Mouse (Mus musculus): ENCODE results near the gene Ppid. TPM values are rescaled to one million over a fixed set of nuclear protein-coding genes. Genes with fewer than 3 reads are reported as not detected.
"Not testable (repeated sequence)": the region's sequence is repeated elsewhere in the genome, so short reads cannot be mapped to it uniquely, and the experiment has no call there.

Ppid gene
- polyA plus RNA-seq, 1 experiment from 2014 or later, result 85.6 TPM

DNA sequence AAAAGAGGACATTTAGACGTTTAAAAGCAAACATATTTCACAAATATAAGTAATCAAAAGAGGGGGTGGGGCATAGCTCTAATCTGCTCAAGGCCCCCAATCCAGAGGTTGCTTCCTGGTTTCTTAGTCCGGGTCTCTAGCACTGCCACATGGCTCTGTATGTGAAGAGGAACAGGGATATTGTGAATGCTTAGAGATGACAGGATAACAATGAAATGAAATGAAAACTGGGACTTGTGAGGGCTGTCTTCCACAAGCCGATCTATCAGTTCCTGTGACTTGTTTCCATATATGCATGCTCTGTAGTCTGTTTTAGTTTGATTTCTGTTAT is 21.8 kb upstream of the Ppid start:
- H3K27me3 ChIP-seq (ENCODE audit: insufficient read depth, low read length), result no peaks in the 10 kb centered on the region
- no peak for TF ChIP-seq CTCF (IDR thresholded peaks at IDR 0.05; ENCODE audit: low read depth)
- H3K4me1 ChIP-seq (replicated peaks; ENCODE audit: insufficient read depth, low read length), result peaks cover 6% of the 10 kb centered on the region; the same call in 1 of the 2 replicates
- H3K27ac ChIP-seq, result no peak overlapping the region
- no peak overlapping the region for H3K9ac ChIP-seq (ENCODE audit: low read depth, low read length)
- WGBS, result 89% methylated on average over 3 of the region's 3 CpGs
- no peak overlapping the region for H3K4me3 ChIP-seq (replicated peaks; ENCODE audit: low read depth, low read length)
- no peak for ATAC-seq (replicated peaks; ENCODE audit: low FRiP score, low read depth)
- no peaks in the 10 kb centered on the region for H3K9me3 ChIP-seq (replicated peaks; ENCODE audit: low read length)
- H3K36me3 ChIP-seq (ENCODE audit: insufficient read depth, low read length), result no peaks in the 10 kb centered on the region
- DNase-seq (ENCODE audit: low spot score), result no peak
- H3K4me2 ChIP-seq (ENCODE audit: low read length), result no peak overlapping the region

DNA sequence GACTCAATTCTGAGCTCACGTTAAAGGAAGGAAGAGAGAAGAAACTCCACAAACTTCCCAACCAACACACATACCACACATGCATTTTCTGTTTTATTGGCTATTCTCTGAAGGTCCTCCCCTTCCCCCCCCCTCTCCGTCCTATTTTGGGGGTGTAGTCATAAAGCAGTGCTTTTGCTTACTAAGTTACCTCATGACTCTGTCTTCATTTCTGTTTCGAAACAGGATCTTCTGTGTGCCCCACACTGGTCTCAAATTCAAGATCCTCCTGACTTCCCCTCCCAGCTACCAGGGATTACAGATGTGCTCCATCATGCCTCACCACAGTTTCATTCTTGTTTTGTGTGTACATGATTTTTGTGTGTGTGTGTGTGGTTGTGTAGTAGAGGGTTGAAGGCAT is 18.7 kb upstream of the Ppid start:
- Histone ChIP-seq H3K36me3 (ENCODE audit: insufficient read depth, low read length) (no peaks in the 10 kb centered on the region), H3K27ac (no peak overlapping the region), H3K27me3 (ENCODE audit: insufficient read depth, low read length) (no peaks in the 10 kb centered on the region), H3K4me2 (ENCODE audit: low read length) (no peak overlapping the region), H3K4me3 (replicated peaks; ENCODE audit: low read depth, low read length) (no peak overlapping the region), H3K4me1 (replicated peaks; ENCODE audit: insufficient read depth, low read length) (no peaks in the 10 kb centered on the region), H3K9ac (ENCODE audit: low read depth, low read length) (no peak overlapping the region), H3K9me3 (replicated peaks; ENCODE audit: low read length) (no peaks in the 10 kb centered on the region)
- WGBS, result 43% methylated on average over 3 of the region's 3 CpGs
- DNase-seq (ENCODE audit: low spot score) (no peak), ATAC-seq (replicated peaks; ENCODE audit: low FRiP score, low read depth) (no peak)
- no peak for TF ChIP-seq CTCF (IDR thresholded peaks at IDR 0.05; ENCODE audit: low read depth)

DNA sequence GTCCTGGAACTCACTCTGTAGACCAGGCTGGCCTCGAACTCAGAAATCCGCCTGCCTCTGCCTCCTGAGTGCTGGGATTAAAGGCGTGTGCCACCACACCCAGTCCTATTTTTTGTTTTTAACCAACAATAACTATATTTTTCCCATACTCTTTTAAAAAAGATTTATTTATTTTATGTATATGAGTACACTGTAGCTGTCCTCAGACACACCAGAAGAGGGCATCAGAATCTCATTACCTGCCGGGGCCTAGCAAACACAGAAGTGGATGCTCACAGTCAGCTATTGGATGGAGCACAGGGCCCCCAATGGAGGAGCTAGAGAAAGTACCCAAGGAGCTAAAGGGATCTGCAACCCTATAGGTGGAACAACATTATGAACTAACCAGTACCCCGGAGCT is 17.8 kb upstream of the Ppid start:
- H3K36me3 ChIP-seq (ENCODE audit: insufficient read depth, low read length); DNase-seq (ENCODE audit: low spot score); H3K9ac ChIP-seq (ENCODE audit: low read depth, low read length); H3K27ac ChIP-seq; H3K4me2 ChIP-seq (ENCODE audit: low read length); H3K4me3 ChIP-seq (replicated peaks; ENCODE audit: low read depth, low read length); H3K9me3 ChIP-seq (replicated peaks; ENCODE audit: low read length); H3K4me1 ChIP-seq (replicated peaks; ENCODE audit: insufficient read depth, low read length); ATAC-seq (replicated peaks; ENCODE audit: low FRiP score, low read depth); H3K27me3 ChIP-seq (ENCODE audit: insufficient read depth, low read length): not testable (repeated sequence)
- 90% methylated on average over 5 of the region's 5 CpGs for WGBS

DNA sequence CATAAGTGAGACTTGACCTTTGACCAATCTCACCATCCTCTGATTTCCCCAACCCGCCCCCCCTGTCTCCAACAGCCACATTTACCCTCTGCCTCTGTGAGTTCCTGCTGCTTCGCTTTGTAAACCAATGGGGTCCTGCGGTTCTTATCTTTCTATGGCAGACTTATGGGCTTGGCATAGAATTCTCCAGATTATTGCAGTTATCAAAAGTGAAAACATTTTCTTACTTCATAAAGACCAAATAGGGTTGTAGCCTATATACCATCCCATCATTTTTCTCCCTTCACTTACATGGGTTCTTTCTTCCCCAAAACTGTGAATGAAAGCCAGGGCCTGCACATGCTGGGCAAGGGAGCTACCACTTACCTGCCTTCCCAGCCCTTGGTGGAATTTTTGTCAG is 16.8 kb upstream of the Ppid start:
- Histone ChIP-seq H3K4me1 (replicated peaks; ENCODE audit: insufficient read depth, low read length) (no peaks in the 10 kb centered on the region), H3K36me3 (ENCODE audit: insufficient read depth, low read length) (no peaks in the 10 kb centered on the region), H3K9ac (ENCODE audit: low read depth, low read length) (no peak overlapping the region), H3K4me3 (replicated peaks; ENCODE audit: low read depth, low read length) (no peak overlapping the region), H3K27ac (no peak overlapping the region), H3K27me3 (ENCODE audit: insufficient read depth, low read length) (no peaks in the 10 kb centered on the region), H3K9me3 (replicated peaks; ENCODE audit: low read length) (no peaks in the 10 kb centered on the region), H3K4me2 (ENCODE audit: low read length) (no peak overlapping the region)
- no peak for TF ChIP-seq CTCF (IDR thresholded peaks at IDR 0.05; ENCODE audit: low read depth)
- WGBS, result 89% methylated on average over 3 of the region's 3 CpGs
- ATAC-seq (replicated peaks; ENCODE audit: low FRiP score, low read depth) (no peak), DNase-seq (ENCODE audit: low spot score) (no peak)

DNA sequence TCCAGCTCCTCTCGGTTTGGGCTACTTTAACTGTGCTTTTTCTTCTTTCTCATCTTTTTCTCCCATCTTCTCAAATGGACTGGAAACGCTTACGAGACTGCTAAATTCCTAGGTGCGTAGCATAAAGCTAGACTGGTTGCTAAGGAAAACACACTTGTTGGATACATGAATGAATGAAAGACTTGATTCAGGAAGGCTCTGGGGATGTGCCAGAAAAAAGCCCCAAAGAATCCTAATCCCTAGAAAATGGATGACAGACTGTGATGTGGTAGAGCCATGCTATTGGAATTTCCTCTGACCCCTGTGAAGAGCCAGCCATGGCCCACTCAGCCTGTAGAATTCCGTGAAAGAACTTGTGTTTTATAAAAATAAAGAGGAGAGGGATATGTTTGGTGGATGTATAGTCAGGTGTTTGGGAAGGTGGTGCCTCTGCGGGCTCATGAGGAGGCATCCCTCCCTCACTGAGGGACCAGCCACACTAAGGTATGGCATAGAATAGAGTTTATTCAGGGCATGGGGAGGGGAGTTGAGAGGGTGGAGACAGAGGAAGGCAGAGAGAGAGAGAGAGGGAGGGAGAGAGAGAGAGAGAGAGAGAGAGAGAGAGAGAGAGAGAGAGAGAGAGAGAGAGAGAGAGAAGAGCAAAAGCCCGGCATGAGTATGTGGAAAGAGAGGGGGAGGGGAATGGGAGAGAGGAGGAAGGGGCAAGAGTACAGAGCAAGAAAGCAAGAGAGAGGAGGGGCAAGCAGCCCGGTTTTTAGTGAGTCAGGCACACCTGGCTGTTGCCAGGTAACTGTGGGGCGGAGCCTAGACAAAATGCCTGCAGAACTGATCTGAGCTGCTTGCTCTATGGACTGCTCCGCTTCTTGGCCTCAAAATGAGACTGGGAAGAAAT is 15.3 kb upstream of the Ppid start:
- no peak for TF ChIP-seq CTCF (IDR thresholded peaks at IDR 0.05; ENCODE audit: low read depth)
- Histone ChIP-seq H3K4me1 (replicated peaks; ENCODE audit: insufficient read depth, low read length) (no peaks in the 10 kb centered on the region), H3K27ac (0 out of 2 replicates have a peak overlapping the region, but pooled peaks have one; percentile 44), H3K9ac (ENCODE audit: low read depth, low read length) (no peak overlapping the region), H3K4me2 (ENCODE audit: low read length) (peak overlapping the region; percentile 36), H3K36me3 (ENCODE audit: insufficient read depth, low read length) (no peaks in the 10 kb centered on the region), H3K4me3 (replicated peaks; ENCODE audit: low read depth, low read length) (no peak overlapping the region), H3K27me3 (ENCODE audit: insufficient read depth, low read length) (no peaks in the 10 kb centered on the region), H3K9me3 (replicated peaks; ENCODE audit: low read length) (no peaks in the 10 kb centered on the region)
- peak; percentile 41 for DNase-seq (ENCODE audit: low spot score)
- ATAC-seq (replicated peaks; ENCODE audit: low FRiP score, low read depth), result peak; percentile 90
- 41% methylated on average over 10 of the region's 10 CpGs for WGBS

DNA sequence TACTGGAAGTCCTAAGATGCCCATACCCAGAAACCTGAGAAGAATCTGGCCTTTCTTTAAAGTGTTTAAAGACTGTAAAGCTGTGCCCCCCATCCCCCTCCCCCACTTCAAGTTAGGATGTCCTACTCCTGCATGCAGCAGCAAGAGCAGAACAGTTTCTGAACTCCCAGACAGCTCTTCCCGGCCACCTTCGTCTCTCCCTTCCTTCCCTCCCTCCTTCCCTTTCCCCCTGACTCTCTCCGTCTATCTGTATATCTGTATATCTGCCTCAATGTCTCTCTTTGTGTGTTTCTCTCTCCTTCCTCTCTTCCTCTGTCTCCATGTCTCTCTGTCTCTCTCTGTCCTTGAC is 14.7 kb upstream of the Ppid start:
- no peak for TF ChIP-seq CTCF (IDR thresholded peaks at IDR 0.05; ENCODE audit: low read depth)
- H3K9ac ChIP-seq (ENCODE audit: low read depth, low read length), result no peak overlapping the region
- 0 out of 2 replicates have a peak overlapping the region, but pooled peaks have one; percentile 44 for H3K27ac ChIP-seq
- no peaks in the 10 kb centered on the region for H3K9me3 ChIP-seq (replicated peaks; ENCODE audit: low read length)
- H3K4me3 ChIP-seq (replicated peaks; ENCODE audit: low read depth, low read length), result no peak overlapping the region
- no peaks in the 10 kb centered on the region for H3K27me3 ChIP-seq (ENCODE audit: insufficient read depth, low read length)
- peak overlapping the region; percentile 36 for H3K4me2 ChIP-seq (ENCODE audit: low read length)
- WGBS, result 4% methylated on average over 3 of the region's 3 CpGs
- ATAC-seq (replicated peaks; ENCODE audit: low FRiP score, low read depth) (peak; percentile 61), DNase-seq (ENCODE audit: low spot score) (no peak)
- H3K36me3 ChIP-seq (ENCODE audit: insufficient read depth, low read length), result no peaks in the 10 kb centered on the region
- no peaks in the 10 kb centered on the region for H3K4me1 ChIP-seq (replicated peaks; ENCODE audit: insufficient read depth, low read length)
